Mouse (Mus musculus): ENCODE data around the gene Manbal.
A peak's percentile ranks its signal among the peaks of the same experiment; 100 is the strongest.

The Manbal gene

DNA sequence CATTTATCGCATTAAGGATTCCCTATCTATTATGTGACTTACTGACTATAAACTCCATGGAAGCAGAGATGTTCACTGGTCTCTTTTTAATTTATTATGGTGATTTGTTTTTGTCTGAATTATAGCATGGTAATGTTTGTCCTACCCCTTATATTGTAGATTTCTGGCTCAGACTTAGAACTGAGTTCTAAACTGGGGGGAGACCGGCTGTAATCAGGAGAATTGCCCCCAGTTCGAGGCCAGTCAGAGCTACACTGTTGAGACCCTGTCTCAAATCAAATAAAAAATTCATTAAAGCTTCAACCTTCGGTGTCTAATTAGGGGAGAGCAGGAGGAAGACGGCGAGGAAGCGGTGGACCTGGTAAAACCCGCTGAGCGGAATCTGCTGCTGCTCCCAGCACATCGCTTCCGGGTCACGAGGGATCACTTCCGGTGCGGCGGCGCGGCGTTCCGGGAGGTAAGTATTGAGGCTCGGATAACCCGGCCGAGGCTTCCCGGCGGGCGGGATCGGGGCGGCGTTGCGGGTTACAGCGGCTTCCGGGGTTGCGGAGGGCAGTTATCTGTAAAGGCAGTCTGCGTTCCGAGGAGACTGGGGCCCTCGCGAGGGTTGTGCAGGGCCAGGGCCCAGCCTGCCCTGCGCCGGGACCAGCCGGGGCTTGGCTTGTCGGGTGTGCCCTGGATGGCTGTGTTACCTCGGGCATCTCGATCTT lies at the start of gene Manbal:
Gene Manbal, plus strand, starts transcription at position 411 of the 710 bp plus-strand sequence.
- DNase-seq (ENCODE audit: low spot score), result peak; percentile 86

DNA sequence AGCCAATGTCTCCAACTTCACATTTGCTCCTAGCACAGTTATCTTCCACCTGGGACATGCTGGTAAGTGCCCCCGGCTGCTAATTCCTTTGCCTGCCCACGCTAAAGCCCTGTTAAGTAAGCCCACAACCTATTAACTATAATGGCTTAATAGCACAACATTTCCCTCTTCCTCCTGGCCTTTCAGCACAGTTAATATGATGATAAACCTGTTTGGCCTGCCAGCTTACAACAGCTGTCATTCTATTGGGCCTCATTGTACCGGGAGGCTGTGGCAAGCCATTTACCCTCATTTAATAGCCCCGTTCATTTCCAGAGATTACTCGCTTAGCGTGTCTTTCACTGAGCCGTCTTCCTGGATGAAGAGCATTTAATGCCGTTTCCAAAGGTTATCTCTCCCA lies 47.3 kb upstream of the Manbal start:
- no peak for DNase-seq (ENCODE audit: low spot score)

DNA sequence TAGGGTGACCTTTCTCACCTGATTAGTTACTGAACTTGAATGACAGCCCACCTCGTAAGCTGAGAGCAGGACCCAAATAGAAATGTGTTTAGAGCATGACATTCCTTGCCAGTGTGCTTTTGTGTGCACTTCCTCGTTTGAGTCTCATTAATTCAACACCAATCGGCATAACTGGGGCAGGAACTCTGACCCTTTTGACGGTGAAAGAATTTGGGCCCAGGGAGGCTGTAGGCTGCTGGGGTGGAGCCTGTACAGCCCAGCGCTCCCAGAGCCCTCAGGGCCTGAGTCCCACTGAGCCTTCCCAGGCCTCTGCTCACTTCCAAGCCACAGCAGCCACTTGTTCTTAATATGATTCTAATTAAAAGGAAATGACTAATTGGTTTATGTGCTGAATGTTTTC lies 46.5 kb upstream of the Manbal start:
- DNase-seq (ENCODE audit: low spot score), result no peak

DNA sequence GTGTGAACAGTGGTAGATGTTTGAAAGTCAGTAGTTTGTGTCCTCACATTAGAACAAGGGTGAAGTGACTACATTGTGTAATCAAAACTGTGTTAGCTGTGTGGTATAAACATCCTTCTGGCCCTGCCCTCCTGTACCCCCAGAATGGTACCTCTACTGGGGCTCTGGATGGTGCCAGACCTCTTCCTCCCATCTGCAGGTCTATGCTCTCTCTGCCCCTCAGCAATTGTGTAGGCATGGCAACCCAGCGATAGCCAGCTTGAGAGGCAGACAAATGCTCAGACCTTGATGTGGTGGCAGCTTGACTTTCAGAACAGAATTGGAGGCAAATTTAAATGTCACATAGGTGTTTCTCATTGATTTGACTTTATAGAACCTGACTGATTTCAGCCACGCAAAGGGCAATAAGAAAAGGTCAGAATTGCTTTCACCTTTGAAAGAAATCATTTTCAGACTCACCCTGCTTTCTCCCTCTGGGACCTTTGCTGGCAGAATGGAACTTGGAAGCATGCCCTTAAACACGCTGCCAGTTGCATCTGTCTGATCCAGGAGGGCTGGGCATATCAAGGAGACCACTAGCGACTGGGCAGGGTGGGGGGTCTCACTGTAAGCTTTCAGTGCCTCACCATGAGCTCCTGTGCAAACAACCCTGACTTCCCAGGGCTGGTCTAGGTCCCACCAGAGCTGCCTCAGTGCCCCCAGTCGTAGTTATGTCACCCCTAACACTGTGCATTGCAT lies 45.2 kb upstream of the Manbal start:
- DNase-seq (ENCODE audit: low spot score), result no peak

DNA sequence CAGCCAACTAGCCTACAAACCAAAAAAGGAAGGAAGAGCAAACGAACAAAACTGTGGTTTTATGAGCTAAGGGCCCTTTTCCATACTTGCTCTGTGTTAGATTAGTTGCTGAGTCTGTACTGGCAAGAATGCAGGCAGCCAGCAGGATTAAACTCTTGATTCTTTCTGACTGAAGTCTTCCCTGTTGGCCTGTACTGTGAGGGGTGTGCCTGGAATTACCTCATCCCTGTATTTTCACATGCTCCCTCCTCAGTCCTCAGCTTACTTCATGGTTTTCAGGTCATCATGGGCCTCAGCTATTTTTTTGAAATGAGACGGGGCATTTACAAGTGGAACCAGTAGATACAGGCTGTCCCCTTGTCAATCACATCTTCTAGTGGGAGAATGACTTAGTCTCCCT lies 42.2 kb upstream of the Manbal start:
- no peak for DNase-seq (ENCODE audit: low spot score)

DNA sequence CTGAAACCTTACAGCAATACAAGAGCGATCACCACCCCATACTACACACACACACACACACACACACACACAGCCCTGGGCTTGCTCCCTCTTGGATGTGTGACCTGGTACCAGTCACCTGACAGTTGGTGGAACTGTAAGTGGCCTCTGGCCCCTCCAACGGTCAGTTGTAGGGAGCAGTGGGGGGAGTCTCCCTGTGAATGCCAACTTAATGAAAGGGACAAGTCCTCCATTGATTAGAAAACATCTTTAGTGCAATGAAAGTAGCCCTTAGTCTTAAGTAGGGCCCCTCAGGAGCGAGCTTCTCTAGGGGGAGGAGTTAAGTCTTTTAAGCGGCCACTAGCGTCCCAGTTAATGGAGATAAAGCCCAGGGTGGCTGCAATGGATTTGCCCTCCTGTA lies 39.3 kb upstream of the Manbal start:
- DNase-seq (ENCODE audit: low spot score), result no peak

DNA sequence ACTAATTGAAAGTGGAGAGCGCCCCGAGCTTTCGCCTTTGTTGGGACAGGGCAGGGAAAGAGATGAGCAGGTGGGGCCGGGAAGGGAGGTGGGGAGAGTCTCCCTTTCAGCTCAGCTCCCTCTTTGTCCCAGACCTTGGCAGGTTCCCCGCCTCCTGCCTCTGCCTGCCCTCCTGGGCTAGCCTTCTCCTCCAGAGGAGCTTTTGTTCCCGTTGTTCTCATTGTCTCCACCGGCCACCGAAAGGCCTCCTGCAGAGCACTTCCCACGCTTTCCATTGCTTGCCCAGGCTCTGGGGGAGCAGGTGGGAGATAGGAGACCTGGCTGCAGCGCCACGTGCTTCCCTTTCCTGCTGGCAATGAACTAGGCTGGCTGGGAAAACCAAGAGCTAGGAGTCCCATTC lies 38.8 kb upstream of the Manbal start:
- no peak for DNase-seq (ENCODE audit: low spot score)

DNA sequence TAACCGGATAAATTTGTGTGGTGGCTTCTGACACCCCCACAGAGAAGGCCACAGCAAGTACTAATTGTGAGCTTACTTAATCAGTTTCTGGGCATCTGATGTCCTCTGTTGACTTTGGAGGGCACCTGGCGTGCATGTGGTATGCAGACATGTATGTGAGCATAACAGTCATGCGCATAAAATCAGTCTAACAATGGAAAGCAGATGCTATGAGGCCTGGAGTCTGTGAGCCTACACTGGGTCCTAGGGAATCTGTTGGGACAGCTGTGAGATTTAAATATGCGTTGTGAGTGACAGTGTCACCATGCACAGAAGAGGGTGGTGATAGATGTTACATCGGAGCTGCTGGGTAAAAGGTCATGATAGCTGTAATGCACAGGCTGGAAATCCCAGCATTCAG lies 35.3 kb upstream of the Manbal start:
- DNase-seq (ENCODE audit: low spot score), result no peak

DNA sequence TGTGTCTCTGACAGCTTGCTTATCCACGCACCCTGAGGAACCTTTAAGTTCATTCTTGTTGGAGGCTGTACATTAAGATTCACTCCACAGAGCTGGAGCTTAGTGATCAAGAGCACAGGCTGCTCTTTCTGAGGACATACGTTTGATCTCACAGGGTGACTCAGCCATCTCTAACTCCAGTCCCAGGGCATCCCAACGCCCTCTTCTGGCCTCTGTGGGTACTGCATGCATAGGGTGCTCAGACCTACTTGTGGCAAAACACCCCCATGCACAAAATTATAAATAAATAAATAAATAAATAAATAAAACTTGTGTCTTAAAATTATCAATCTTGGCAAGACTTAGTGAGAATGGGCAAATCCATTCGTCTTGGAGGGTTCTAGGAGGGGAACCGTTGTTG lies 28.7 kb upstream of the Manbal start:
- DNase-seq (ENCODE audit: low spot score), result peak; percentile 52

DNA sequence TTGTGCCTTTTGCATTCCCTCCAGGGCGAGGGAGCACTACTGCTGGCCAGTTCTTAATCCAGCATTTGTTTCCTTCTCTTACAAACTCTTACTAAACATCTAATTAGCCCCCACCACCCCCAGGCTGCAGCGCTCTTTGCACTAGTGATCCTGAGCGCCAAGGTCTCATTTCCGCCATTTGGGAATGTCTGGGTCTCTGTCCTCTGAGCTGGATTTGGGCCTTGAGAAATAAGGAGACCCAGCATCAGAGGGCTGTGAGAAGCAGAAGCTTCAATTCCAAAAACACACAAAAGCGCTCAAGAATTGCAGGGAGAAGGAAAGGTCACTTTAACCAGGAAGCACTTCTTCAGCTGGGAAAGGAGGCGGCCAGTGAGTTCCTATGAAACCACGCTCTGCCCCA lies 27.9 kb upstream of the Manbal start:
- DNase-seq (ENCODE audit: low spot score), result no peak

DNA sequence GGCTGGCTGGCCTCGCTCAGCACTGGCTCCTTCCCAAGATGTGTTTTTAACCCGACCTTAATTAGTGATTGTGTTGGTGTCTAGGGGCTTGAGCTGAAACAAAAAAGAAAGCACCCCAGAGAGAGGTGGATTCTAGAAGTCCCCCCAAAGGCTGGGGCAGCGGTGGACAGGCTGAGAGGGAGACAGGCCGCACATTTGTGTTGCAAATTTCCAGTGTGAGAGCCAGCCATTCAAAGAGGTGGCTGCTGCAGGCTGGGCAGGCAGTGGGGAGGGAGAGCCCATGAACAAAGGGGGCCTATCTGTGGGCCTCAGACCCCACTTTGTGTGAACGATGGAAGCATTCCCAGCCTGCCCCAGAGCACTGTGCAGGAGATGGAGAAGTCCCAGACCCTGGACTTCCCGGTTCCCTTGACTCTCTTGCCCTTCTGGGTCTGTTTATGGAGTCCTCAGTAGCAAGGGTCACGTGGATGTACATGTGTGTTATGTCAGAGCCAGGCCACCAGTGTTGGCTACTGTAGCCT lies 27.1 kb upstream of the Manbal start:
- peak; percentile 43 for DNase-seq (ENCODE audit: low spot score)

DNA sequence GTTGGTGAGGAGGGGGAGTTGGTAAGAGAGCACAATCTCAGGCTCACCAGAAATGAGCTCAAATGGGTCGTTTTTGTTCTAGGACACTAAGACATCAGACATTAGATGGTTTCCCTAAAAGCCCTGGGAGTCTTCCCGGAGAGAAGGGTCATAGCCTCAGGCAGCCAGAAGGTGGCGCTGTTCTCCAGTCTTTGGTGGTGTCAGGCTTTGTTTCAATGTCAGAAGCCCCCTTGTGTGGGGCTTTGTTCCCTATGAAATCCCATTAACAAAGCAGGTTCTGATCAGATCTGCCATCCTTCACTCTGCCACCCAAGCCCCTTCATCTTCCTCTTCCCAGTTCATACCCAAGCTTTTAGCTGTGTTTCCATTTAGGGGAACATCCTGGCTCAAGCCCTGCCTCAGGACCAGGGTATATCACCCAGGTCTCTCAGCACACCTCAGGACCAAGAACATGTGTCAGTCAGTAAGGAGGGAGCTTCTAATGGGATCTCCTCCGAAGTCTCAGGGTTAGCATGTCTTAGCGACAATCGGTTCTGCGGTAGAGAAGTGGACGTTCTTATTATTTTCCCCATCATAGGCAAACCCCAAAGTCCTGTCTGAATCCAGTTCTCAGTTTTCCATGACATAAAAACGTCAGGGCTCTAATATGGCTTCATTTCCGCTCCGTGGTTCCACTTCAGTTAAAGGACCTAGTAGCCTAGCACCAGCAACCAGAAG lies 25.7 kb upstream of the Manbal start:
- DNase-seq (ENCODE audit: low spot score), result peak; percentile 74

DNA sequence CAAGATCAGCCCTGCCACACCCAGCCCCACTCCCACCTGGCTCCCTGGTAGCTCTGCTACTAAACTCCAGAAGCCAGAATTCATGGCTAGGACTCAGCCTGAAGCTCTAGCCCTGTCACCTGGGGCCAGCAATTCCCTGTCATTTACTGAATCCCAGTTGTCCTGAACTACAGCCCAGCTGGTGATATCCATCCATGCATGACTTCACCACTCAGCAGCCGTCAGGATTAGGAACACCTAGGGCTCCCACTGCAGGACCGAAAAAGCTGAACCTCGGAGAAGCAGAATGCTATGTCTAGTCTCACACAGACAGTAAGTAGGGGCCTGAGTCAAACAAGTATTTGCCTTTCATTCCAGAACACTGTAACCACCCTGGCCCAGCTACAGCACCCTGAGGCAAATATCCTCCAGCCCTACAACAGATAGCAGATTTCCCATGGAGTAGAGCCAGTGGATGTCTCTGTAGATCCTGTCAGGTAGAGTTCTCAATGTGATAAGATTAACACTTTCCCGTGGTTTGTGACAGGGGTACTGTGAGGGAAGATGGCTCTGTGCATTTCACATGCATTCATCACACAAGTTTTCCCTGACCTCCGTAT lies 25.0 kb upstream of the Manbal start:
- DNase-seq (ENCODE audit: low spot score), result no peak

DNA sequence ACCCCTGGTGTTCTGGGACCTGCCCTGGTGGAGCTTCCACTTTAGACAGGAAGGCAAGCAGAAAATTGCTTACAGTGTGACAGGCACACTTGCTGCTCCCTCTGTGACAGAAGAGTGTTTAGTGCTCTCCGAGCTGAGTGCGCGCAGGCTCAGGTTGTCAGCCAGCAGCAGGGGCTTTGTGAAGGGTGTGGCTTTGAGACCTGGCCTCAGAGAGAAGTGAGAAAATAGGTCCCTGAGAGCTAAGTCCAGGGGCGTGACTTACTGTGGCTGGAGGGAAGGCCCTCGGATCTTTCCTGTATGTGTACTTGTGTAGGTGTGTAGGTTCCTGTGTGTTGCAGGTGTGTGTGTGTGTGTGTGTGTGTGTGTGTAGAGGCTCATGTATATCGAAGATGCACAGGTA lies 24.1 kb upstream of the Manbal start:
- no peak for DNase-seq (ENCODE audit: low spot score)

DNA sequence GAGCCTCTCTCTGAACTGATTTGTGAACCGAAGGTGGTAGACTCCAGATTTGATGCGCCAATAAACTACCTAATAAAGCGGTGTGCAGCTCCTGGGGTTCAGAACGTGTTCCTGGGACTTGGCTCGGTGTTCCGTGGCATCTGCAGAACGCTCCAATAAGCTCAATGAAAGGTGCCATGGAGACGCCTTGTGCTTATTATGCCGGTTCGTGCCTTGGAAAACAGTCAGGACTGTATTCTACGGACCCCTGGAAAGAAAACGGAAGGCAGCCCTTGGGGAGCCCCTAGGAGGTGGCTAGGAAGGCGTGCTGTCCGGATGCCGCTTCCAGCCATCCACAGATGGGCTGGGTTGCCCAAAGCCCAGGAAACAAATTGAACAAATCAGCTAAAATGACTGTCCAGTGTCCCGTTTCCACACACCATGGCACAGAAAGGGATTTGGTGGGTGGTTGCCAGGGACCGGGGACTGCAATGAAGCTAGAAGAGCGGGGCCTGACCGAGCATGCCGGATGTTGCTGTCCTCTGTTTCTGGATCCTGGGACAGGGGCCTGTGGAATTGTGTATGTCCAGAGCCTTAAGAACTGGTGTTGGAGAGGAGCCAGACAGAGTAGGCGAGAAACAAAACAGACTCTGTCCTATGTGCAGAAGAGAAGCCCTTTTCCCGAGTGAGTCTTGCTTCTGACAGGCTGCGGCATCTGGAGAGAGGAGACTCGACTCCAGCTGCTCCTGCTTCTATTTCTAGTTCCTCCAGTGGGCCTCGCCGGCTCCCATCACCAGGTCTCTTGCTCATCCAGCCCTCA lies 19.8 kb upstream of the Manbal start, which contains the start of gene Ghrh:
Gene Ghrh, minus strand, starts transcription at position 146 of the 799 bp plus-strand sequence.
- DNase-seq (ENCODE audit: low spot score), result peak; percentile 26

DNA sequence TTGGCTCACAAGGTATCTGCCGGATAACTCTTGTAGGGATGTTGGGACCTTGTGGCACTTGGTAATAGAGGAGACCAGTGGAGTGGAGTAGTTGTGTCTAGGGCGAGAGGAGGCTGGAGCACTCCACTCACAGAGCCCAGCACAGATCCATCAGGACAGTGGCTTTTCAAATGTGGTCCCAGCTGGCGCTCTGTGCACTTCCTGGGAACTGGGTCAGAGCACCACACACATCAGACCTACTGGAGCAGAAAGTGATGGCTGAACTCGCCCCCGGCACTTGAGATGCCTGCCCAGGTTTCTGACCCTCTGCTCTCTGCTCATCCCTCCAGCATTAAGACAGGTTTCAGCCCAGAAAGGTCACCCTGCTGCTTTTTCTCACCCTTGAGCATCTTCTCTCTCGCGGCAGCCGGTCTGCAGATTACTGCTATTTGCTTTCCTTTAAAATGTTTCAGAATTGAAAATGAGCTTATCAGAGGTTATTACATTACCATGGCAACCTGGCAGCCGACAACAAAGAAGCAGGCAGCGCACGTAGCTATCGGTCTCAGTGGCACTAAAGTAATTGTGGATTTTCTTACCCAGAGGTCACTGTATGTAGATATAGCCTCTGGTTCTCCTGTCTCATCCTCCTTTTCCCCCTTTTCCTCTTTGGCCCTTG lies 18.1 kb upstream of the Manbal start:
- peak; percentile 24 for DNase-seq (ENCODE audit: low spot score)

DNA sequence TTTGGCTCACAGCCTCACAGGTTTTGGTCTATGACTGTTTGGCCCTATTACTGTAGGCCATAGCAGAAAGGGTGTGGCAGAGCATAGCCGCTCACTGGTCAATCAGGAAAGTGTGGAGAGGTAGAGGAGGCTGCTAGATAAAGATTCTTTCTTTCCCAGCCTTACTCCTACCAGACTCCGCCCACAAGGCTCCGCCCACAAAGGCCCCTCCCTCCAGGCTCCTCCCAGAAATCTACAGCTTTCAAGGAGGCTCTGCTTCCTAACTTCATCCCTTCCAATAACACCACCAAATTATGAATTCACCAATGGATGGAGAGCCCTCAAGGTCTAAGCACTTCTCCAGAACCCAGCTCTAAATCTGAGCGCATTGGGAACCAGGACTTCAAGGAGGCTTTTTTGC lies 14.2 kb upstream of the Manbal start:
- no peak for DNase-seq (ENCODE audit: low spot score)

DNA sequence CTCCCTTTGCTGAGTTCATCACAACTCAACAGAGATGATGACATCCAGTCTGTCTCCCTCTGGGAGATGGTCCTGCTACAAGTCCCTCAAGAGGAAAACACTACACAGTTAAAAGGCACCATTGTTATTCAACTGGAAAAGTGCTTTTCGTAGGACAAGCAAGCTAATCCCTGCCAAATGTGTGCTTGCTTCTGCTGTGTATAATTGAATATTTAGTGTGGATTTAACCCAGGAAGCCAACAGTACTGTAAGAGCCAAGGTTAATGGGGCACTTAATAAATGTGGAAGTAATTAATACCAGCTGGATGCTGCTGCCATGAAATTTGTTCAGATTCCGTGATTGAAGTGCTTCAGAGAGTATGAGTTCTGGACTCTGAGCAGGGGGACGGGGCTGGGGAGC lies 13.3 kb upstream of the Manbal start:
- DNase-seq (ENCODE audit: low spot score), result no peak

DNA sequence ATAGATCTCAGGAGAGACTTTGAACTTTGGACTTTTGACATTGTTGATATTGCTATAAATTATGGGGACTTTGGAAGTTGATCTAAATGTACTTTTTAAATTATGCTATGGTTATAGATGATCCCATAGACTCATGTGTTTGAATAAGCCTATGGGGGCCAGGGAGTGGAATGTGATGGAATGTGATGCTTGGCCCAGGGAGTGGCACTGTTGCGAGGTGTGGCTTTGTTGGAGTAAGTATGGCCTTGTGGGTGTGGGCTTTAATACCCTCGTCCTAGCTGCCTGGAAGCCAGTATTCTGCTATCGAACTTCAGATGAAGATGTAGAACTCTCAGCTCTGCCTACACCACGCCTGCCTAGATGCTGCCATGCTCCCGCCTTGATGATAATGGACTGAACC lies 7.4 kb upstream of the Manbal start:
- no peak for DNase-seq (ENCODE audit: low spot score)

DNA sequence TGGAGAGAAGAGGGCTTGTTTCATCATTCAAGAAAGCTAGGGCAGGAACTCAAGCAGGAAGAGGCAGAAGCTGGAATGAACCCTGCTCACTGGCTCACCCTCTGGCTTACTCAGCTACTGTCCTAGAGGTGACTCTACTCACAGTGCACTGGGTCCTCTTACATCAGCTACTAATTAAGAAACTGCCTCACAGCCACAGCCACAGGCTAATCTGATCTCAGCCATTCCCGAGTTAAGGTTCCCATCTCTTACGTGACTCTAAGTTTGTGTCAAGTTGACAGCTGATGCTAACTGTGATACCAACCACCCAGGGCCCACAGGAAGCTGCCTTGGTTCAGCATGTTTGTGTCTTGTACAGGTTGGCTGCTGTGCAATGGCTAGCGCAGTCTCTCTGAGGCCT lies 4.4 kb upstream of the Manbal start:
- no peak for DNase-seq (ENCODE audit: low spot score)

DNA sequence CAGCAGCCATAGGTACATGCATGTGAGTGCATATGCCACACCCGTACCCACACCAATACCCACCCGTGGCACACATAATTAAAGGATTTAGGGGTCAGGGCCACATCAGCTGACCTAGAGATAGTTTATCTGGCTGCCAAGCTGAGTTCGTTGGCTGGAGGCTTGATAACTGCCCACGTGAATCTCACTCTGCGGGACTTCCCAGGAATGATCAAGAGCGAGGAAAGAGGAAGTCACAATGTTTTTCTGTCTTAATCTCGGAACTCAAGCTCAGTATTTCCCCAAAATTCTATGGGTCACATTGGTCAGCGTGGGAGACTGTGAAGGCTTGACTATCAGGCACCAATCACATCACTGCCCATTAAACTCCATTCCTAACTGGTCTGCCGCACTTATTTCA lies 632 bp upstream of the Manbal start:
- DNase-seq (ENCODE audit: low spot score), result no peak

All from layer of hippocampus, adult 9-10 months (tissue).